Comparison of ENCODE assay signal across 8 mouse cellular contexts in the genomic region with DNA sequence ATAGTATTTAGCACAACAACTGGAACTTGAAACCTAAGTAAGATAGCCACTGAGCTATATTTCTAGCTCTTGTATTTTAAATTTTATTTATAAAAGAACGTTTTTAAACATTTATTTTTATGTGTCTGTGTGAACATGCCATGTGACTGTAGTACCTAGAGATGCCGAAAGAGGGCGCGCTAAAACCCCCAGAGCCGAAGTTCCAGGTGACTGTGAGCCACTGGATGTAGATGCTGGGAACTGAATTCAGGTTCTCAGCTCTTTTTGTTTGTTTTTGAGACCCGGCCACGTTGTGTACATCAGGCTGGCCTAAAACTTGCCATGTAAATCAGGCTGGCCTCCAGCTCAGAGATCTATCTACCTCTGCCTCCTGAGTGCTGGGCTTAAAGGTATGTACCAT. TPM values are rescaled to one million over a fixed set of nuclear protein-coding genes. Genes with fewer than 3 reads are reported as not detected.
DNase-seq lines count a peak whose midpoint lies in the region; ATAC-seq lines count a peak whose summit lies in the region.

No protein-coding gene starts in this region.

- DNase-seq in CD4-positive, CD25-positive, alpha-beta regulatory T cell, adult 2 months (ENCODE audit: low read depth, low spot score) = peak; percentile 75
- DNase-seq in liver = peak; percentile 67
- DNase-seq in liver, embryonic 11.5 days (ENCODE audit: low spot score) = no peak
- DNase-seq in embryonic facial prominence, embryonic 10.5 days (ENCODE audit: low spot score) = peak; percentile 49
- DNase-seq in spleen, postnatal 4 days (ENCODE audit: low spot score in 2 of 2) = peak; percentile 56 to 84
- no peak for DNase-seq in layer of hippocampus, postnatal 10 days (ENCODE audit: low spot score in 2 of 2)

- no peak for ATAC-seq in CD4-positive, CD25-positive, alpha-beta regulatory T cell, adult 4 months
- ATAC-seq in liver, embryonic 11.5 days (replicated peaks; ENCODE audit: low FRiP score) = no peak
- no peak for ATAC-seq in forebrain, embryonic 13.5 days

- no peak overlapping the region for H3K27ac ChIP-seq in liver, embryonic 11.5 days (ENCODE audit: low read depth, low read length)
- no peak overlapping the region for H3K27ac ChIP-seq in embryonic facial prominence, embryonic 10.5 days (replicated peaks)
- H3K27ac ChIP-seq in forebrain, embryonic 13.5 days = no peak overlapping the region

- H3K4me2 ChIP-seq in liver, embryonic 11.5 days = no peak overlapping the region
- H3K4me2 ChIP-seq in forebrain, embryonic 13.5 days = no peak overlapping the region

- peaks cover 4% of the 10 kb centered on the region for H3K4me1 ChIP-seq in liver, embryonic 11.5 days (replicated peaks; ENCODE audit: control insufficient read depth, insufficient read depth, low read length)
- peaks cover 27% of the 10 kb centered on the region for H3K4me1 ChIP-seq in embryonic facial prominence, embryonic 10.5 days
- H3K4me1 ChIP-seq in forebrain, embryonic 13.5 days = peaks cover 8% of the 10 kb centered on the region; the same call in 1 of the 2 replicates

- 19% methylated on average over 7 of the region's 7 CpGs for WGBS in liver, embryonic 11.5 days
- WGBS in embryonic facial prominence, embryonic 10.5 days = 21% methylated on average over 7 of the region's 7 CpGs
- WGBS in forebrain, embryonic 13.5 days = 19% methylated on average over 7 of the region's 7 CpGs

- H3K36me3 ChIP-seq in liver, embryonic 11.5 days (ENCODE audit: control insufficient read depth, insufficient read depth, low read length) = no peaks in the 10 kb centered on the region
- no peaks in the 10 kb centered on the region for H3K36me3 ChIP-seq in embryonic facial prominence, embryonic 10.5 days (replicated peaks)
- H3K36me3 ChIP-seq in forebrain, embryonic 13.5 days (ENCODE audit: poor library complexity, severe bottlenecking) = no peaks in the 10 kb centered on the region

- H3K9me3 ChIP-seq in liver, embryonic 11.5 days (ENCODE audit: control insufficient read depth, low read length) = no peaks in the 10 kb centered on the region
- H3K9me3 ChIP-seq in embryonic facial prominence, embryonic 10.5 days = no peaks in the 10 kb centered on the region
- no peaks in the 10 kb centered on the region for H3K9me3 ChIP-seq in forebrain, embryonic 13.5 days (replicated peaks)

- no peaks in the 10 kb centered on the region for H3K27me3 ChIP-seq in liver, embryonic 11.5 days (replicated peaks; ENCODE audit: control insufficient read depth, insufficient read depth, low read length)
- 0 out of 2 replicates have a peak, but pooled peaks cover 3% of the 10 kb centered on the region for H3K27me3 ChIP-seq in embryonic facial prominence, embryonic 10.5 days (replicated peaks; ENCODE audit: low read depth, poor library complexity, severe bottlenecking)
- H3K27me3 ChIP-seq in forebrain, embryonic 13.5 days = no peaks in the 10 kb centered on the region

- H3K9ac ChIP-seq in liver, embryonic 11.5 days (ENCODE audit: low read depth, low read length) = no peak overlapping the region
- H3K9ac ChIP-seq in forebrain, embryonic 13.5 days = no peak overlapping the region

- no peak overlapping the region for H3K4me3 ChIP-seq in liver, embryonic 11.5 days (ENCODE audit: low read depth, low read length)
- H3K4me3 ChIP-seq in embryonic facial prominence, embryonic 10.5 days = no peak overlapping the region
- no peak overlapping the region for H3K4me3 ChIP-seq in forebrain, embryonic 13.5 days

RNA-seq across cellular contexts. Expression of gene Morn3, which starts 3.0 kb away (rescaled TPM):
- 1 to 10 TPM; 5.2 to 6.9 TPM for polyA plus RNA-seq in CD4-positive, CD25-positive, alpha-beta regulatory T cell, adult 4 months (2017; shearing (Covaris generic))
- not detected in 2 replicates for polyA plus RNA-seq in liver, embryonic 11.5 days (2014; fragmentation: Nextera tagmentation; extraction: Ambion mirVana)
- not detected in 2 replicates for polyA plus RNA-seq in embryonic facial prominence, embryonic 10.5 days (2016; fragmentation: Nextera tagmentation; extraction: Ambion mirVana)
- under 1 TPM; 0.51 to 0.85 TPM for total RNA-seq in layer of hippocampus, postnatal 10 days (2021)
- 0.79 and 1.1 TPM in 2 replicates for polyA plus RNA-seq in forebrain, embryonic 13.5 days (2015; fragmentation: Nextera tagmentation; extraction: Ambion mirVana)

RNA-seq across cellular contexts. Expression of gene Tmem120b, which starts 24.4 kb away (rescaled TPM):
- polyA plus RNA-seq in CD4-positive, CD25-positive, alpha-beta regulatory T cell, adult 4 months (2017; shearing (Covaris generic)) = 1 to 10 TPM; 3.4 to 4.3 TPM
- polyA plus RNA-seq in liver, embryonic 11.5 days (2014; fragmentation: Nextera tagmentation; extraction: Ambion mirVana) = 24.3 and 24.8 TPM in 2 replicates
- 11.3 and 11.9 TPM in 2 replicates for polyA plus RNA-seq in embryonic facial prominence, embryonic 10.5 days (2016; fragmentation: Nextera tagmentation; extraction: Ambion mirVana)
- 10 to 100 TPM; 19.6 to 24.5 TPM for total RNA-seq in layer of hippocampus, postnatal 10 days (2021)
- polyA plus RNA-seq in forebrain, embryonic 13.5 days (2015; fragmentation: Nextera tagmentation; extraction: Ambion mirVana) = 10.9 and 11.0 TPM in 2 replicates

RNA-seq across cellular contexts. Expression of gene Orai1, which starts 29.0 kb away (rescaled TPM):
- polyA plus RNA-seq in CD4-positive, CD25-positive, alpha-beta regulatory T cell, adult 4 months (2017; shearing (Covaris generic)) = 1 to 10 TPM; 4.2 to 8.1 TPM
- 8.6 and 9.6 TPM in 2 replicates for polyA plus RNA-seq in liver, embryonic 11.5 days (2014; fragmentation: Nextera tagmentation; extraction: Ambion mirVana)
- 8.4 and 8.7 TPM in 2 replicates for polyA plus RNA-seq in embryonic facial prominence, embryonic 10.5 days (2016; fragmentation: Nextera tagmentation; extraction: Ambion mirVana)
- total RNA-seq in layer of hippocampus, postnatal 10 days (2021) = 10 to 100 TPM; 16.1 to 19.2 TPM
- polyA plus RNA-seq in forebrain, embryonic 13.5 days (2015; fragmentation: Nextera tagmentation; extraction: Ambion mirVana) = 10.6 and 10.8 TPM in 2 replicates

RNA-seq across cellular contexts. Expression of gene Kdm2b, which starts 54.2 kb away (rescaled TPM):
- polyA plus RNA-seq in CD4-positive, CD25-positive, alpha-beta regulatory T cell, adult 4 months (2017; shearing (Covaris generic)) = 10 to 100 TPM; 33.1 to 51.1 TPM
- 46.8 and 48.8 TPM in 2 replicates for polyA plus RNA-seq in liver, embryonic 11.5 days (2014; fragmentation: Nextera tagmentation; extraction: Ambion mirVana)
- polyA plus RNA-seq in embryonic facial prominence, embryonic 10.5 days (2016; fragmentation: Nextera tagmentation; extraction: Ambion mirVana) = 88.1 and 92.1 TPM in 2 replicates
- total RNA-seq in layer of hippocampus, postnatal 10 days (2021) = 10 to 100 TPM; 58.6 to 59.2 TPM
- 107 and 108 TPM in 2 replicates for polyA plus RNA-seq in forebrain, embryonic 13.5 days (2015; fragmentation: Nextera tagmentation; extraction: Ambion mirVana)

Comparison
In these comparisons a context has a peak if more than half of its experiments do, and no peak if none do; other contexts are left out.
1. DNase-seq: peak in CD4-positive, CD25-positive, alpha-beta regulatory T cell, adult 2 months (single experiment), liver (single experiment), embryonic facial prominence, embryonic 10.5 days (single experiment) and spleen, postnatal 4 days (2 of 2); none in liver, embryonic 11.5 days (single experiment) and layer of hippocampus, postnatal 10 days (0 of 2).